Mouse (Mus musculus) cortical plate, adult 2 months (tissue): ENCODE results near the gene Tmem268.

ENCODE experiments used
- CTCF ChIP-seq: fragments of 200-500 bp; IDR thresholded peaks from 2 replicates; pipeline ENCODE4 v1.5.1; 2011; ENCODE audit warnings: mild to moderate bottlenecking, control low read depth, low read length; ENCODE audit not compliant: insufficient read depth; ENCODE audit errors: extremely low read depth
- POLR2A ChIP-seq: fragments of 200-500 bp; IDR thresholded peaks from 2 replicates; pipeline ENCODE4 v1.6.1; 2011; ENCODE audit warnings: mild to moderate bottlenecking, low read length, control low read depth; ENCODE audit not compliant: insufficient read depth; ENCODE audit errors: extremely low read depth

GRCm38 (mm10) chr4:63556665-63557064 lies 1.9 kb upstream of the Tmem268 start:
- TF ChIP-seq POLR2A (no peak), CTCF (no peak)
